Mouse (Mus musculus) ES-Bruce4 (cell line): ENCODE results near the gene Foxk1. TPM values are rescaled to one million over a fixed set of nuclear protein-coding genes. Genes with fewer than 3 reads are reported as not detected.

Source experiments
- H3K27ac ChIP-seq: 2 replicates; pipeline ENCODE4 v1.5.1; 2012; ENCODE audit warnings: low read length, inconsistent platforms; ENCODE audit not compliant: insufficient read depth
- H3K27me3 ChIP-seq: 2 replicates; pipeline ENCODE4 v1.6.1; 2012; ENCODE audit warnings: mild to moderate bottlenecking, low read length, inconsistent platforms; ENCODE audit not compliant: control insufficient read depth, poor library complexity, insufficient read depth, severe bottlenecking
- H3K36me3 ChIP-seq: 2 replicates; pipeline ENCODE4 v1.6.1; 2012; ENCODE audit warnings: inconsistent platforms, mild to moderate bottlenecking, low read length, moderate library complexity; ENCODE audit not compliant: control insufficient read depth, poor library complexity, insufficient read depth, severe bottlenecking
- H3K4me1 ChIP-seq: one replicate; pipeline ENCODE4 v1.8.1; 2011; ENCODE audit warnings: low read length; ENCODE audit not compliant: control insufficient read depth, insufficient read depth
- H3K4me3 ChIP-seq: 2 replicates; pipeline ENCODE4 v1.5.1; 2011; ENCODE audit warnings: low read depth, mild to moderate bottlenecking, low read length
- H3K9ac ChIP-seq: 2 replicates; pipeline ENCODE4 v1.6.1; 2012; ENCODE audit warnings: low read depth, mild to moderate bottlenecking, inconsistent platforms; ENCODE audit not compliant: poor library complexity, severe bottlenecking
- H3K9me3 ChIP-seq: replicated peaks from 2 replicates; pipeline ENCODE4 v1.6.1; 2012; ENCODE audit warnings: mild to moderate bottlenecking, low read length, inconsistent platforms; ENCODE audit not compliant: control insufficient read depth, poor library complexity, insufficient read depth, severe bottlenecking
- CTCF ChIP-seq: IDR thresholded peaks from one replicate; pipeline ENCODE4 v1.8.1; 2011; ENCODE audit warnings: low read depth, low read length
- EP300 ChIP-seq: IDR thresholded peaks from 2 replicates; pipeline ENCODE4 v1.6.1; 2011; ENCODE audit warnings: low read depth, low read length; ENCODE audit not compliant: insufficient read depth
- POLR2A ChIP-seq: IDR thresholded peaks from one replicate; pipeline ENCODE4 v1.8.1; 2011; ENCODE audit warnings: low read length; ENCODE audit not compliant: insufficient read depth
- polyA plus RNA-seq: library from polyadenylated mRNA; stranded (reverse); fragments of >200 nt; gene quantifications from 2 replicates; pipeline ENCODE4 v1.2.4, GENCODE M21; 2011; ENCODE audit warnings: low read depth; ENCODE audit not compliant: missing spikeins, insufficient read depth, insufficient read length

The Foxk1 gene
- polyA plus RNA-seq, 1 experiment, result 17.7 TPM

- TF ChIP-seq EP300, result no peak
- H3K9ac ChIP-seq, result no peak overlapping the region
- H3K27me3 ChIP-seq, result no peaks in the 10 kb centered on the region
- no peaks in the 10 kb centered on the region for H3K9me3 ChIP-seq
- no peak overlapping the region for H3K4me3 ChIP-seq
- H3K27ac ChIP-seq, result no peak overlapping the region
- no peaks in the 10 kb centered on the region for H3K36me3 ChIP-seq
- peaks cover 3% of the 10 kb centered on the region for H3K4me1 ChIP-seq
These were observed 5.6 kb downstream of the Foxk1 start for GRCm38 (mm10) chr5:142406937-142407336.

GRCm38 (mm10) chr5:142407381-142407780 is 6.1 kb downstream of the Foxk1 start:
- Histone ChIP-seq H3K9me3 (no peaks in the 10 kb centered on the region), H3K27ac (no peak overlapping the region), H3K4me1 (peaks cover 3% of the 10 kb centered on the region), H3K36me3 (no peaks in the 10 kb centered on the region), H3K4me3 (no peak overlapping the region), H3K27me3 (no peaks in the 10 kb centered on the region), H3K9ac (no peak overlapping the region)
- TF ChIP-seq POLR2A, result no peak
- TF ChIP-seq CTCF, result no peak
- no peak for TF ChIP-seq EP300

- Histone ChIP-seq H3K9me3 (no peaks in the 10 kb centered on the region), H3K4me3 (no peak overlapping the region), H3K4me1 (peaks cover 3% of the 10 kb centered on the region), H3K27ac (no peak overlapping the region), H3K36me3 (no peaks in the 10 kb centered on the region), H3K9ac (no peak overlapping the region), H3K27me3 (no peaks in the 10 kb centered on the region)
- TF ChIP-seq EP300, result no peak
- TF ChIP-seq POLR2A, result no peak
- TF ChIP-seq CTCF, result no peak
These were observed 7.9 kb downstream of the Foxk1 start for GRCm38 (mm10) chr5:142409169-142409568.

GRCm38 (mm10) chr5:142410348-142410747 is 9.1 kb downstream of the Foxk1 start:
- Histone ChIP-seq H3K4me1 (peaks cover 5% of the 10 kb centered on the region), H3K27me3 (no peaks in the 10 kb centered on the region), H3K4me3 (no peak overlapping the region), H3K36me3 (no peaks in the 10 kb centered on the region), H3K9ac (no peak overlapping the region), H3K9me3 (no peaks in the 10 kb centered on the region), H3K27ac (no peak overlapping the region)
- TF ChIP-seq CTCF (no peak), POLR2A (no peak), EP300 (no peak)

- Histone ChIP-seq H3K27me3 (no peaks in the 10 kb centered on the region), H3K4me1 (peaks cover 7% of the 10 kb centered on the region), H3K4me3 (no peak overlapping the region), H3K27ac (no peak overlapping the region), H3K36me3 (no peaks in the 10 kb centered on the region), H3K9ac (no peak overlapping the region), H3K9me3 (no peaks in the 10 kb centered on the region)
- no peak for TF ChIP-seq EP300
- no peak for TF ChIP-seq POLR2A
- no peak for TF ChIP-seq CTCF
These were observed 11.5 kb downstream of the Foxk1 start for GRCm38 (mm10) chr5:142412678-142413385.

- H3K36me3 ChIP-seq, result no peaks in the 10 kb centered on the region
- H3K4me3 ChIP-seq, result no peak overlapping the region
- TF ChIP-seq CTCF (no peak), POLR2A (no peak), EP300 (no peak)
- no peaks in the 10 kb centered on the region for H3K9me3 ChIP-seq
- H3K27me3 ChIP-seq, result no peaks in the 10 kb centered on the region
- no peak overlapping the region for H3K9ac ChIP-seq
- peaks cover 7% of the 10 kb centered on the region for H3K4me1 ChIP-seq
- H3K27ac ChIP-seq, result no peak overlapping the region
These were observed 12.6 kb downstream of the Foxk1 start for GRCm38 (mm10) chr5:142413723-142414445.
